Mouse (Mus musculus) lung, embryonic 16.5 days (tissue): Measurements from ENCODE around the gene Klc1. TPM values are rescaled to one million over a fixed set of nuclear protein-coding genes. Genes with fewer than 3 reads are reported as not detected.
"Not testable (repeated sequence)": the region's sequence is repeated elsewhere in the genome, so short reads cannot be mapped to it uniquely, and the experiment has no call there.

Experiments
- ATAC-seq: fragments of 200-750 bp; cut with Nextera tagmentation; 2 replicates; pipeline ENCODE4 v1.8.0; 2017; ENCODE audit warnings: low read depth, mild to moderate bottlenecking, moderate library complexity
- H3K27ac ChIP-seq: fragments of 300-500 bp; sonication (generic); 2 replicates; pipeline ENCODE4 v1.5.1; 2014; ENCODE audit warnings: mild to moderate bottlenecking, control low read depth, low read length
- H3K27me3 ChIP-seq: fragments of 300-500 bp; sonication (generic); 2 replicates; pipeline ENCODE4 v1.6.1; 2014; ENCODE audit warnings: low read depth, low read length, mixed read lengths; ENCODE audit not compliant: control insufficient read depth, insufficient read depth
- H3K36me3 ChIP-seq: fragments of 300-500 bp; sonication (generic); 2 replicates; pipeline ENCODE4 v1.6.1; 2014; ENCODE audit warnings: low read length; ENCODE audit not compliant: control insufficient read depth, insufficient read depth
- H3K4me1 ChIP-seq: fragments of 300-500 bp; sonication (generic); replicated peaks from 2 replicates; pipeline ENCODE4 v1.6.1; 2014; ENCODE audit warnings: low read length, mixed read lengths; ENCODE audit not compliant: control insufficient read depth, insufficient read depth
- H3K4me2 ChIP-seq: fragments of 300-500 bp; sonication (generic); 2 replicates; pipeline ENCODE4 v1.6.1; 2014; ENCODE audit warnings: low read depth, low read length, control low read depth
- H3K4me3 ChIP-seq: fragments of 300-500 bp; sonication (generic); 2 replicates; pipeline ENCODE4 v1.5.1; 2014; ENCODE audit warnings: mild to moderate bottlenecking, low read length, control low read depth
- H3K9ac ChIP-seq: fragments of 300-500 bp; sonication (generic); 2 replicates; pipeline ENCODE4 v1.6.1; 2014; ENCODE audit warnings: low read length, control low read depth
- H3K9me3 ChIP-seq: fragments of 300-500 bp; sonication (generic); 2 replicates; pipeline ENCODE4 v1.6.1; 2016; ENCODE audit warnings: low read length; ENCODE audit not compliant: control insufficient read depth
- WGBS: fragments of 180-500 bp; shearing (Covaris S2); extraction: QIAGEN DNeasy Blood & Tissue Kit; methylation state at CpG from one replicate; pipeline ENCODE4 v1.1.7; 2014; 5-methylcytosine and 5-hydroxymethylcytosine counted together
- polyA plus RNA-seq: library from polyadenylated mRNA; unstranded; fragments of >200 nt; fragmentation: Nextera tagmentation; extraction: Ambion mirVana; gene quantifications from 2 replicates; pipeline ENCODE4 v1.2.1, GENCODE M21; 2015

The Klc1 gene
- polyA plus RNA-seq = 82.4 and 86.9 TPM in 2 replicates

DNA sequence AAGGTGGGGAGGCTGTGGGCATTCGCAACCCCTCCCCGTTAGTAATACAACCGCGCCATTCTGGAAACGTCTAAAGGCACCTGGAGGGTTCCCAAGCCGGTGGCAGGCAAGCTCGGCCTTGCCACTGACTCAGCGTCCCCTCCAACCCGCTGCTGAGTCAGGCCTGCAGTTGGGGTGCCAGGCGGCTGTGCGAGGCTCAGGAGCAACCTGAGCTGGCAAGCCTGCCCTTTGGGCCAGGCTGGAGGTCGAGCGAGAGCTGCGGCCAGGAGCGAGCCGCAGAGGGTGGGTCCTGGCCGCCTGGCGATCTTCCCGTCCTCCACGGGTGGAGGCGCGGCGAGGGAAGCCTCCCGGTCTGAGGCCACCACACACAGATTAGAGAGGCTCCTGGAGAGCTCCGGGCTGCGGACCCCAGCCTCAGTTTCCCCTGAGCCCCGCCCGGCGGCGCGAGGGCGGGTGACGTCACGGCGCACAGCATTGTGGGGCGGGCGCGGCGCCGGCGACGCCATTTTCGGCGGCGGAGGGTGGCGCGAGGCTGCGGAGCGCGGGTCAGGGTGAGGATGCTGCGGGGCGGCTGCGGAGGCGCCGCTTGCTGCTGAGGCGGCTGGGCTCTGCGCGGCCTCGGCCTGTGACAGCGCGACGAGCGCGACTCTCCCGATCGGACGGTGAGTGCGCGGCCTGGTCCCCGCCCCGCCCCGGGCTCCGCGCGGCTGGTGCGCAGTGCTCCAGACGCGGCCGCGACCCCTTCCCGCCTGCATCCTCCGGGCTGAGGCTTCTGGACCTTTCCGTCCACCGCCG, at the start of gene Klc1:
TSS of gene Klc1 (plus strand) at position 469 of the 795 bp plus-strand sequence.
- Histone ChIP-seq H3K36me3 (peaks cover 2% of the 10 kb centered on the region; the same call in 1 of the 2 replicates), H3K4me1 (peaks cover 20% of the 10 kb centered on the region), H3K4me2 (peak within 1 kb of the TSS; percentile 99), H3K27me3 (no peaks in the 10 kb centered on the region), H3K27ac (peak within 1 kb of the TSS; percentile 84), H3K9me3 (no peaks in the 10 kb centered on the region), H3K4me3 (peak within 1 kb of the TSS; percentile 89), H3K9ac (peak within 1 kb of the TSS; percentile 90)
- under 1% methylated on average over 65 of the region's 85 CpGs for WGBS
- ATAC-seq = peak; percentile 82

DNA sequence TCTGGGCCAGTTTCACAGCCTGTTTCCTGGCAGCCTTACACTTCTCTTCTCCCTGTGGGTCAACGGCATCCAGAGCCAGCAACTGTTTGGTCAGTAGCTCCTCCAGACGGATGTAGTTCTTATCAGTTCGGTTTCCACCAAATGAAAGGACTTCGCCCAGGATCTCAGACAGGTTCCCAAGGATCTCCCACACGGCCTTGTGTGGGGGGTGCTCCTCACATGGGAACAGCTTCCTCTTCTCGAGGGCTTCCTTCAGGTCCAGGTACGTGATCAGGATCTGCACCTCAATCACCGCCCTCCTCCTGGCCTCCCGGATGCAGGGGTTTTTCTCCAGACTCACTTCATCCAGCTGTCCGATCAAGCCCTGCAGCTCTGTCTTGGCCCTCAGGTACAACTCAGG, 48.6 kb upstream of the Klc1 start:
- 85% methylated on average over 10 of the region's 10 CpGs for WGBS
- Histone ChIP-seq H3K4me2 (no peak overlapping the region), H3K9me3 (no peaks in the 10 kb centered on the region), H3K36me3 (peaks cover 26% of the 10 kb centered on the region), H3K27ac (no peak overlapping the region), H3K4me3 (no peak overlapping the region), H3K9ac (no peak overlapping the region), H3K27me3 (no peaks in the 10 kb centered on the region), H3K4me1 (peaks cover 20% of the 10 kb centered on the region)
- ATAC-seq = no peak

DNA sequence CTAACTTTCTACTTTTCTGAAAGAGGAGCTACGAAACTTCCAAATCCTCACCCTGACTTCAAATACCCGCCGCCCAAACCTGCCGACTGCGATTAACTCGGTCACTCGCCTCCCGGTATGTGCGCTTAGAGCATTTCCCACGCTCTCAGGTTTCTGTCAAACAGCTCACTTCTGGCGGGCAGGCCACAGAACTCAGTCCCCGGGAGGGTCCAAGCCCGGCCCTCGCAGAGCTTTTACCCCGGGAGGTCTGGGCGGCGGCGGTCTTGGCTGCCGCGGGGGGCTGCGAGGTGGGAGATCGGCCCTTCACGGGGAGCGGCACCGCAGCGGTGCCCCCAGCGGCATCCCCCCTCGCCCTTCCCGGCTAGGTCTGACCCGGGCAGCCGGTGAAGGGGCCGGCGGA, 46.2 kb upstream of the Klc1 start:
- peaks cover 26% of the 10 kb centered on the region for H3K36me3 ChIP-seq
- H3K9ac ChIP-seq = peak overlapping the region; percentile 99
- H3K9me3 ChIP-seq = no peaks in the 10 kb centered on the region
- H3K27me3 ChIP-seq = no peaks in the 10 kb centered on the region
- H3K4me3 ChIP-seq = peak overlapping the region; percentile 100
- peak; percentile 18 for ATAC-seq
- H3K4me2 ChIP-seq = peak overlapping the region; percentile 88
- H3K4me1 ChIP-seq = peaks cover 17% of the 10 kb centered on the region
- peak overlapping the region; percentile 63 for H3K27ac ChIP-seq
- under 1% methylated on average over 32 of the region's 33 CpGs for WGBS

DNA sequence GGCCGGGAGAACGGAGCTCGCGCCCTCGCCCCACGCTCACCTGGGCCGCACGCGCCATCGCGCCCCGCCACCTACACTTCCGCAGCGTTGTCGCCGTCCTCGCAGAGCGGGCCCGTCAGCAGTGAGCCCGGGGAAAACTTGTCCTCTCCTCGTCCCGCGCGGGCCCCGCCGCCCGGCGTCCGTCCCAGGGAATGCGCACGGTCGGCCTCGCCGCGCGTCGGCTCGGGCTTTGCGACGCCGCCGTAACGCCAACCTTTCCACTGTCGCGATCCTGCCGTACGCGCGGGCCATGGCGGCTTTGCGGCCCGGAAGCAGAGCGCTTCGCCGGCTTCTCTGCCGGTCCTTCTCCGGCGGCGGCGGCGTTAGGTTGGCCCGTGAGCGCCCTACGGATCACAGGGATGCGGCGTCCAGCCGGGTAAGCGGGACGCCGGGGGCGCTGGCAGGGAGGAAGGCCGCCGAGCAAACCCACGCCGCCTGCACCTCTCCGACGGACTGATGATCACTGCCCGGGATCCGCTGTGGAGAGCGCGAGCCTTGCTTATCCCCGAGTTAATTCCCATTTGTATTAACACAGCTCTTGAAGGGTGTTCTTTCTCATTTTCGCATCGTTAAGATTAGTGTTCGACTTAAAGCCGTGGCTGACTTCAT, 45.5 kb upstream of the Klc1 start, which contains the start of the genes Bag5 and Apopt1:
TSS of gene Bag5 (minus strand) at position 254 of the 648 bp plus-strand sequence.
TSS of gene Apopt1 (plus strand) at position 258 of the 648 bp plus-strand sequence.
- H3K36me3 ChIP-seq = peaks cover 26% of the 10 kb centered on the region
- 0% methylated on average over 57 of the region's 86 CpGs for WGBS
- ATAC-seq = peak; percentile 96
- peak within 1 kb of the TSS; percentile 63 for H3K27ac ChIP-seq
- H3K4me1 ChIP-seq = peaks cover 17% of the 10 kb centered on the region
- peak within 1 kb of the TSS; percentile 88 for H3K4me2 ChIP-seq
- no peaks in the 10 kb centered on the region for H3K27me3 ChIP-seq
- H3K9ac ChIP-seq = peak within 1 kb of the TSS; percentile 99
- peak within 1 kb of the TSS; percentile 100 for H3K4me3 ChIP-seq
- H3K9me3 ChIP-seq = no peaks in the 10 kb centered on the region

DNA sequence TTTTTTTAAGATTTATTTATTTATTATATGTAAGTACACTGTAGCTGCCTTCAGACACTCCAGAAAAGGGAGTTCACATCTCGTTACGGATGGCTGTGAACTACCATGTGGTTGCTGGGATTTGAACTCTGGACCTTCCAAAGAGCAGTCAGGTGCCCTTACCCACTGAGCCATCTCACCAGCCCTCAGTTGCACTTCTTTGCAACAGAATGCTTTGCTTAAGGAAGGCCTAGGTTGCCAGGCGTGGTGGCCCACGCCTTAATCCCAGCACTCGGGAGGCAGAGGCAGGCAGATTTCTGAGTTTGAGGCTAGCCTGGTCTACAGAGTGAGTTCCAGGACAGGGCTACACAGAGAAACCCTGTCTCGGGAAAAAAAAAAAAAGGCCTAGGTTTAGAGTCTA, 44.8 kb upstream of the Klc1 start:
- 70% methylated on average over 6 of the region's 6 CpGs for WGBS
- peaks cover 22% of the 10 kb centered on the region for H3K36me3 ChIP-seq
- peak overlapping the region; percentile 74 for H3K4me2 ChIP-seq

DNA sequence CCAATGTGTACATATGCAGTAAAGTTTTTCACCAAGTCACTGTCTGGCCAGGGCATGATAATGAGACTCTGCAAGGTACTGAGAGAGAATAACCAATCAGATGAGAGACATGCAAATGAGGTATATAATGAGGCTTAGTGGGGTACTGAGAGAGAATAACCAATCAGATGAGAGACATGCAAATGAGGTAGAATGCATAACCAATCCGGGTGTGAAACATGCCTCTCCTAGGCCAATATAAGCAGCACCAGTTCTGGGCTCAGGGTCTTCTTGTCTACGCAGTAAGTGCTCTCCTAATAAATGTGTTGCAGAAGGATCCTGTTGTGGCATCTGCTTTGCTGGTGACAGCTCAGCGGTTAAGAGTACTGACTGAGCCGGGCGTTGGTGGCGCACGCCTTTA, 42.1 kb upstream of the Klc1 start:
- no peaks in the 10 kb centered on the region for H3K9me3 ChIP-seq
- H3K36me3 ChIP-seq = no peaks in the 10 kb centered on the region
- no peak overlapping the region for H3K27ac ChIP-seq
- ATAC-seq = no peak
- whole genome bisulfite sequencing = 98% methylated on average over 7 of the region's 7 CpGs
- H3K27me3 ChIP-seq = no peaks in the 10 kb centered on the region
- no peak overlapping the region for H3K4me2 ChIP-seq
- H3K9ac ChIP-seq = no peak overlapping the region
- peaks cover 12% of the 10 kb centered on the region for H3K4me1 ChIP-seq
- H3K4me3 ChIP-seq = no peak overlapping the region

More for the DNA sequence above, 44.8 kb upstream of the Klc1 start:
- H3K4me3 ChIP-seq = peak overlapping the region; percentile 100
- H3K9ac ChIP-seq, ATAC-seq, H3K27ac ChIP-seq, H3K9me3 ChIP-seq, H3K27me3 ChIP-seq: not testable (repeated sequence)
- peaks cover 17% of the 10 kb centered on the region for H3K4me1 ChIP-seq

DNA sequence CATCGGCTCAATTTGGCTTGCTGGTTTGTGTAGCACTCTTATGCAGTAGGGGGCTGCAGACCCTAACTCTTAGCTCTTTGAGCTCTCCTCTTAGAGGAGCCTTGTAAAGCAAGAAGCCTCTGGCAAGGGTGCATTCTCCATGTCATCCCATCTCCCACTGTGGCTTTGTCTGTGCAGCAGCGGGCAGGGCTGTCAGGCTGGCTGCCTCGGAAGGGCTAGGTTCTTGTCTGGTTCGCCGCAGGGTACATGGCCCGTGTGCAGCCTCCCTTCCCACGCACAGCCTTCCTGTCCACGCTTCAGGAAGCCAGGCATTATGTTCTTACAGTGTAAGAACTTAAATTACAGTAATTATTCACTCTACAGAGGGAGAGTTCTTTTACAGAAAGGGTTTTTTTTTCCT, 40.0 kb upstream of the Klc1 start:
- WGBS = 55% methylated on average over 8 of the region's 8 CpGs
- Histone ChIP-seq H3K27ac (no peak overlapping the region), H3K4me3 (no peak overlapping the region), H3K9me3 (no peaks in the 10 kb centered on the region), H3K27me3 (no peaks in the 10 kb centered on the region), H3K9ac (no peak overlapping the region), H3K4me1 (peaks cover 6% of the 10 kb centered on the region), H3K36me3 (no peaks in the 10 kb centered on the region), H3K4me2 (no peak overlapping the region)
- ATAC-seq = no peak

DNA sequence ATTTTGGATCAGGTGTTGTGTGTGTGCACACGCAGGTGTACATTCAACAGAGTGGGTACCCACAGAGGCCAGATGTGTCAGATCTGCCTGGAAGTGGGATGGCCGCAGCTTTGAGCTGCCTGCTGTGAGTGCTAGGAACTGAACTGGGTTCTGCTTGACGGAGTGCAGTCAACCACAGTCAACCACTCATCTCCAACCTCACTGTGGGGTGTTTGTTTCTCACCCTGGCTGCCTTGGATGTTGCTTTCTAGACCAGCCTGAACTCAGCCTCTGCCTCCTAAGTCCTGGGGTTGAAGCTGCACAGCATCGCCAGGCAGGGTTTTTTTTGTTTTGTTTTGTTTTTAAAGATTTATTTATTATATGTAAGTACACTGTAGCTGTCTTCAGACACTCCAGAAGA, 38.4 kb upstream of the Klc1 start:
- H3K4me1 ChIP-seq = no peaks in the 10 kb centered on the region
- no peaks in the 10 kb centered on the region for H3K9me3 ChIP-seq
- H3K4me2 ChIP-seq = no peak overlapping the region
- H3K27me3 ChIP-seq = no peaks in the 10 kb centered on the region
- ATAC-seq = no peak
- peaks cover 2% of the 10 kb centered on the region; the same call in 1 of the 2 replicates for H3K36me3 ChIP-seq
- no peak overlapping the region for H3K9ac ChIP-seq
- 74% methylated on average over 4 of the region's 4 CpGs for WGBS
- no peak overlapping the region for H3K27ac ChIP-seq
- H3K4me3 ChIP-seq = no peak overlapping the region

DNA sequence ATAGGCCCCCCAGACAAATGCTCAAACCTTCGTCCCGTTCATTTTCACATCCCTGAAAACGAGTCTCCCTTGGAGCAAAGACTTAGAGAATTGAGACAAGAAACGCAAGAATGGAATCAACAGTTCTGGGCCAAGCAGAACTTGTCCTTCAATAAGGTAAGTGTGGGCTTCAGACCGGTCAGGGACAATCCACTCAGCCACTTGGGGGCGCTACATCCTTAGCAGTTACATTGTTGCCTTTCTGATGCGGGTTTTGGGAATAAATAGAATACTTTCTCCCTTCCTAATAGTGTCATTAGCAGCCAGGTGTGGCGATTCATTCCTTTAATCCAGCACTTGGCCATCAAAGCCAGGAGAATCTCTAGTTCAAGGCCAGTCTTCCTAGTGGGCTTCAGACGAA, 36.0 kb upstream of the Klc1 start:
- WGBS = 69% methylated on average over 9 of the region's 9 CpGs
- Histone ChIP-seq H3K9me3 (no peaks in the 10 kb centered on the region), H3K4me2 (no peak overlapping the region)

More for the DNA sequence above, 36.0 kb upstream of the Klc1 start:
- Histone ChIP-seq H3K27me3 (no peaks in the 10 kb centered on the region), H3K27ac (no peak overlapping the region), H3K4me1 (no peaks in the 10 kb centered on the region), H3K9ac (no peak overlapping the region), H3K36me3 (peaks cover 2% of the 10 kb centered on the region; the same call in 1 of the 2 replicates), H3K4me3 (no peak overlapping the region)
- no peak for ATAC-seq
